Mouse (Mus musculus): ENCODE measurements around the gene Zfp646. TPM values are rescaled to one million over a fixed set of nuclear protein-coding genes. Genes with fewer than 3 reads are reported as not detected.
"Not testable (repeated sequence)": the region's sequence is repeated elsewhere in the genome, so short reads cannot be mapped to it uniquely, and the experiment has no call there.

Gene Zfp646
- polyA plus RNA-seq (2015; fragmentation: Nextera tagmentation; extraction: Ambion mirVana), result 13.0 and 15.7 TPM in 2 replicates

DNA sequence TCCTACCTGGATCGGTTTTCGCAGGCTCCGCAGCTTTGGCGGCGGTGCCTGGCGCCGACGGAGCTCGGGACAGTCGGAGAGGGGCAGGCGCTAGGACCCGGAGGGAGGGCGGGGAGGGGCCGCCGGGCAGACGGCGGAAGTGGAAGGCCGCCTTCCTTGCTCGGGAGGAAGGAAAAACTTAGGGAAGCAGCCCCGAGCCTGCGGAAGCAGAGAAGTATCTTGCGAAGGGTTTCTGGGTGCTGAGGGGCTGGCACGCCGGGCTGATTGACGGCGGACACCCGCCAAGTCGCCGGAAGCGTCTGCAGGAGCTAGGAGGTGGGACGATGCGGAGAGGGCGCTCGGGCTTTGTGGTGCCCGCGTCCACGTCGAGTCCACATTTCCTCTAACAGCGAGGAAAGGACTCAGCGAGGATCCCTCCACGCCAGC is at the start of gene Zfp646:
Zfp646 (plus strand) TSS at position 181 of the 426 bp plus-strand sequence.
- H3K4me1 ChIP-seq (ENCODE audit: insufficient read depth, low read length), result peaks cover 26% of the 10 kb centered on the region
- WGBS, result under 1% methylated on average over 40 of the region's 41 CpGs
- H3K9me3 ChIP-seq (ENCODE audit: low read length), result no peaks in the 10 kb centered on the region
- peak within 1 kb of the TSS; percentile 93 for H3K4me3 ChIP-seq (ENCODE audit: low read length)
- ATAC-seq (ENCODE audit: low FRiP score, low TSS enrichment), result peak; percentile 92
- H3K27ac ChIP-seq (ENCODE audit: low read length), result peak within 1 kb of the TSS; percentile 99
- peaks cover 33% of the 10 kb centered on the region for H3K36me3 ChIP-seq (ENCODE audit: insufficient read depth, low read length)
- no peaks in the 10 kb centered on the region for H3K27me3 ChIP-seq (ENCODE audit: insufficient read depth, low read length)
- H3K9ac ChIP-seq (replicated peaks; ENCODE audit: low read length), result peak within 1 kb of the TSS; percentile 91
- H3K4me2 ChIP-seq (replicated peaks; ENCODE audit: low read depth, low read length), result peak within 1 kb of the TSS; percentile 85

- H3K4me3 ChIP-seq (ENCODE audit: low read length), result no peak overlapping the region
- no peak overlapping the region for H3K9ac ChIP-seq (replicated peaks; ENCODE audit: low read length)
- no peaks in the 10 kb centered on the region for H3K36me3 ChIP-seq (ENCODE audit: insufficient read depth, low read length)
- no peaks in the 10 kb centered on the region for H3K9me3 ChIP-seq (ENCODE audit: low read length)
- H3K4me2 ChIP-seq (replicated peaks; ENCODE audit: low read depth, low read length), result no peak overlapping the region
- no peaks in the 10 kb centered on the region for H3K27me3 ChIP-seq (ENCODE audit: insufficient read depth, low read length)
- no peak for ATAC-seq (ENCODE audit: low FRiP score, low TSS enrichment)
- no peaks in the 10 kb centered on the region for H3K4me1 ChIP-seq (ENCODE audit: insufficient read depth, low read length)
- H3K27ac ChIP-seq (ENCODE audit: low read length), result no peak overlapping the region
- 83% methylated on average over 2 of the region's 2 CpGs for WGBS
These were observed 40.5 kb upstream of the Zfp646 start for GRCm38 (mm10) chr7:127835550-127835949.

DNA sequence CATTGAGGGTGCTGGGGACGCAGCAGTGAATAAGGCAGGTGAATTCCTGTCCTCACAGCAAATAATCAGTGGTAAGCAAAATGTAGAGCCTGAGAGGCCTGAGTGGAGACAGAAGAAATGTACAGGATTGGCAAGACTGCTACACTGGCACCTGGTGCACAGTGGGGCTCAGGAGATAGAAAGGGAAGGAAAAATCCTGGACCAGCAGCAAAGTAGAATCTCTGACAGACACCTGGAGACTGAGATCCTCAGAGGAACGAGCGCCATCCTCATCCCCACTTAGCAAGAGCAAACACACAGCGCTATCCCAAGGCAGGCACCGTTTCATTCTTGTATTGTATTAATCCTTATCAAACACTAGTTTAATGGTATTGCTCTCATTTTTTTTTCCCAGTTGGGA is 38.5 kb upstream of the Zfp646 start:
- ATAC-seq (ENCODE audit: low FRiP score, low TSS enrichment), result no peak
- no peak overlapping the region for H3K4me2 ChIP-seq (replicated peaks; ENCODE audit: low read depth, low read length)

GRCm38 (mm10) chr7:127837878-127838277 is 38.1 kb upstream of the Zfp646 start:
- H3K9me3 ChIP-seq (ENCODE audit: low read length); H3K27ac ChIP-seq (ENCODE audit: low read length); H3K9ac ChIP-seq (replicated peaks; ENCODE audit: low read length); ATAC-seq (ENCODE audit: low FRiP score, low TSS enrichment); H3K4me2 ChIP-seq (replicated peaks; ENCODE audit: low read depth, low read length); H3K4me1 ChIP-seq (ENCODE audit: insufficient read depth, low read length); H3K36me3 ChIP-seq (ENCODE audit: insufficient read depth, low read length); H3K27me3 ChIP-seq (ENCODE audit: insufficient read depth, low read length); H3K4me3 ChIP-seq (ENCODE audit: low read length): not testable (repeated sequence)
- WGBS, result 80% methylated on average over 4 of the region's 4 CpGs

More for the DNA sequence above, 38.5 kb upstream of the Zfp646 start:
- whole genome bisulfite sequencing, result 93% methylated on average over 5 of the region's 5 CpGs
- Histone ChIP-seq H3K9me3 (ENCODE audit: low read length) (no peaks in the 10 kb centered on the region), H3K36me3 (ENCODE audit: insufficient read depth, low read length) (no peaks in the 10 kb centered on the region), H3K27me3 (ENCODE audit: insufficient read depth, low read length) (no peaks in the 10 kb centered on the region), H3K4me1 (ENCODE audit: insufficient read depth, low read length) (peaks cover under 1% of the 10 kb centered on the region), H3K27ac (ENCODE audit: low read length) (no peak overlapping the region), H3K4me3 (ENCODE audit: low read length) (no peak overlapping the region), H3K9ac (replicated peaks; ENCODE audit: low read length) (no peak overlapping the region)

- ATAC-seq (ENCODE audit: low FRiP score, low TSS enrichment); H3K4me3 ChIP-seq (ENCODE audit: low read length); H3K9ac ChIP-seq (replicated peaks; ENCODE audit: low read length); H3K4me2 ChIP-seq (replicated peaks; ENCODE audit: low read depth, low read length); H3K27ac ChIP-seq (ENCODE audit: low read length); H3K9me3 ChIP-seq (ENCODE audit: low read length); H3K27me3 ChIP-seq (ENCODE audit: insufficient read depth, low read length); H3K4me1 ChIP-seq (ENCODE audit: insufficient read depth, low read length): not testable (repeated sequence)
- WGBS, result 77% methylated on average over 2 of the region's 2 CpGs
- peaks cover 11% of the 10 kb centered on the region for H3K36me3 ChIP-seq (ENCODE audit: insufficient read depth, low read length)
These were observed 36.0 kb upstream of the Zfp646 start for GRCm38 (mm10) chr7:127840031-127840430.

DNA sequence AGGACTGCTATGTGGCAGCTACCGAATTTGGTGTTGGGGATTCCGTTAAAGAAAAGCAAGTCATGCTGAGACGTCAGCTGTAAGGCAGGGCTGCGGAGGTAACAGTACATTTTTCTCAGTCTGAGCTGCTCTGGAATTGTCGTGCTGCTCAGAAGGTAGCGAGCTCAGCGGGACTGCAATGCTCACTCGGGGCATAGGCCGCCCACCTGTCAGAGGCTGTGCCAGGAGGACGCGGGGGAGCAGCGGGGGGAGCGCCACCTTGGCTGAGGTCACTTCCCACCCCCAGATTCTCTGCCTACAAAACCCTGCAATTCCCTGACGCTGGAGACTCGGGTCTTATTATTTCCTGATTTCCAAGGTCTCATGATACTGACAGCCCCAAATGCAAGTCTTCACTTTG is 35.1 kb upstream of the Zfp646 start:
- H3K27me3 ChIP-seq (ENCODE audit: insufficient read depth, low read length), result no peaks in the 10 kb centered on the region
- peak; percentile 28 for ATAC-seq (ENCODE audit: low FRiP score, low TSS enrichment)
- under 1% methylated on average over 15 of the region's 15 CpGs for WGBS

GRCm38 (mm10) chr7:127841340-127842000 is 34.6 kb upstream of the Zfp646 start:
- ATAC-seq (ENCODE audit: low FRiP score, low TSS enrichment), result peak; percentile 92
- peak overlapping the region; percentile 86 for H3K9ac ChIP-seq (replicated peaks; ENCODE audit: low read length)
- peak overlapping the region; percentile 89 for H3K4me3 ChIP-seq (ENCODE audit: low read length)
- H3K27ac ChIP-seq (ENCODE audit: low read length), result peak overlapping the region; percentile 91
- H3K4me2 ChIP-seq (replicated peaks; ENCODE audit: low read depth, low read length), result peak overlapping the region; percentile 94
- no peaks in the 10 kb centered on the region for H3K27me3 ChIP-seq (ENCODE audit: insufficient read depth, low read length)
- H3K4me1 ChIP-seq (ENCODE audit: insufficient read depth, low read length), result peaks cover 7% of the 10 kb centered on the region
- no peaks in the 10 kb centered on the region for H3K9me3 ChIP-seq (ENCODE audit: low read length)
- peaks cover 21% of the 10 kb centered on the region for H3K36me3 ChIP-seq (ENCODE audit: insufficient read depth, low read length)
- under 1% methylated on average over 46 of the region's 46 CpGs for WGBS

More for the DNA sequence above, 35.1 kb upstream of the Zfp646 start:
- Histone ChIP-seq H3K9me3 (ENCODE audit: low read length) (no peaks in the 10 kb centered on the region), H3K4me1 (ENCODE audit: insufficient read depth, low read length) (peaks cover 7% of the 10 kb centered on the region), H3K36me3 (ENCODE audit: insufficient read depth, low read length) (peaks cover 15% of the 10 kb centered on the region), H3K4me3 (ENCODE audit: low read length) (peak overlapping the region; percentile 89), H3K9ac (replicated peaks; ENCODE audit: low read length) (peak overlapping the region; percentile 86), H3K27ac (ENCODE audit: low read length) (peak overlapping the region; percentile 91), H3K4me2 (replicated peaks; ENCODE audit: low read depth, low read length) (peak overlapping the region; percentile 94)

- H3K9me3 ChIP-seq (ENCODE audit: low read length), result no peaks in the 10 kb centered on the region
- no peaks in the 10 kb centered on the region for H3K27me3 ChIP-seq (ENCODE audit: insufficient read depth, low read length)
- peak; percentile 72 for ATAC-seq (ENCODE audit: low FRiP score, low TSS enrichment)
- H3K36me3 ChIP-seq (ENCODE audit: insufficient read depth, low read length), result peaks cover 26% of the 10 kb centered on the region
- WGBS, result under 1% methylated on average over 40 of the region's 40 CpGs
- peak overlapping the region; percentile 89 for H3K4me3 ChIP-seq (ENCODE audit: low read length)
- peaks cover 7% of the 10 kb centered on the region for H3K4me1 ChIP-seq (ENCODE audit: insufficient read depth, low read length)
- H3K4me2 ChIP-seq (replicated peaks; ENCODE audit: low read depth, low read length), result peak overlapping the region; percentile 94
- H3K9ac ChIP-seq (replicated peaks; ENCODE audit: low read length), result peak overlapping the region; percentile 86
- H3K27ac ChIP-seq (ENCODE audit: low read length), result peak overlapping the region; percentile 91
These were observed 33.9 kb upstream of the Zfp646 start for GRCm38 (mm10) chr7:127842001-127842718.

DNA sequence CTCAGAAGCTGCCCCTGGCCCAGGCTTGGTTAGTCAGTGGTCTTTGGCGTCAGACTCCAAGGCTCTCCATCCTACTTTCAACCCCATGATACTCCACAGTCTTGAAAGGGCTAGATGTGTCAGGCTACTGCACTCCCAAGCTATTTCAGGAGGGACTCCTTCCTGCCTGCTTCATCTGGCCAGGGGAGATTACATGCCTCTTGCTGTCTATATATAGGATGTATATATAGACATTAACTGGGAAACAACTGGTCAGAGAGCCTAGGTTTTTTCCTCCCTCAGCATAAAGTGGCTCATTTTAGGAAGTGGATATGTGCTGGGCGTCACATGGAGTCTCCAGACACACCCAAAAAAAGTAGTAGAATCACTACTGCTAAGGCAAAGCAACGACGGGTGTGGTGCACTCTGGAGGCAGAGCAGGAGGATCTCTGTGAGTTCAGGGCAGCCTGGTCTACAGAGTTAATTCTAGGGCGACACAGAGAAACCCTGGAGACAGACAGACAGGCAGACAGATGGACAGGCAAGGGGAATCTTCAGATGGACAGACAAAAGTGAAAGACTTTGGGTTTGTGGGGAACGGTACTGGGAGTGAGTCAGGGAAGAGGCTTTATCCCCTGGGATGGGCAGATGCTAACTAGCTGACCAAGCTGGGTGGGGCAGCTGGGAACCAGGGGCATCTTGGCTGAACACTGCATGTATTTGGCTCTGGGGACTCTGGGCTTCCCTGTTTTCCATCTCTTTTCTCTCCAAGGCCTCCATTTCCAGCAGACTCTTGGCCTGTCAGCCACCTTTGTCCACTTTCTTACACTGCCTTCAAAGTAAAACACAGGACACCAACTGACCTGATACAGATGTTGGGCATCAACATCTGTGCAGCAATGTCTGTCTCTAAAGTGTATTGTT is 25.8 kb upstream of the Zfp646 start:
- Histone ChIP-seq H3K4me1 (ENCODE audit: insufficient read depth, low read length) (no peaks in the 10 kb centered on the region), H3K27me3 (ENCODE audit: insufficient read depth, low read length) (no peaks in the 10 kb centered on the region), H3K27ac (ENCODE audit: low read length) (no peak overlapping the region), H3K9ac (replicated peaks; ENCODE audit: low read length) (no peak overlapping the region), H3K9me3 (ENCODE audit: low read length) (no peaks in the 10 kb centered on the region), H3K4me3 (ENCODE audit: low read length) (no peak overlapping the region), H3K4me2 (replicated peaks; ENCODE audit: low read depth, low read length) (no peak overlapping the region), H3K36me3 (ENCODE audit: insufficient read depth, low read length) (peaks cover 25% of the 10 kb centered on the region)
- 77% methylated on average over 6 of the region's 6 CpGs for WGBS
- ATAC-seq (ENCODE audit: low FRiP score, low TSS enrichment), result no peak
